In the genomic region with DNA sequence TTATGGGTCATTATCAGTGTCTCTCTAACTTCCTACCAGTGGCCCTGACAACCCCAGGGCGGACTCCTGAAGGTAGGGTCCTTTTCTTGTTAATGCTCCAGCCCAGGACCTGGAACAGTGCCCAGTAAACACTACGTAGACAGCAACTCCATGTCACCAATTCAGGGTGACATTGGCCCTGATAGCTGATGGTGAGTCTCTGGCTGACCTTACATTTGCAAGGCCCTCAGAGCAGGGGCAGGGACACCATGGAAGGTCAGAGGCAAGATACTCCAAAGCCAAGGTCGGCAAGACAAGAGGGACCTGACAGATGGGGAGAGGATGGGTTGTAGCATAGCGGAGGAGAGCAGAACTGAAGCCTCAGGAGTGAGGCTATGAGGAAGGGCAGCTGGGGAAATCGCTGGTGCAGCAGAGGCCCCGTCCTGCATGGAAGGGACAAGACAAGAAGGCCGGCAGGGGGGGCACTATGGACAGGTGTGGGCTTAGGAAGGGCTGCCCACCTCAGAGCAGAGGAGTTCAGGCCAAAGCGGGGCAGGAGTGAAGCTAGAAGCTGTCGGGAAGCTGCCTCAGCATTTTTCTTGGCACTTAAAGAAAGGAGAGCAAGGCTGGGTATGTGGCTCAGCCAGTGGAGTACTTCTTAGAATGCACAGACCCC, we compare ENCODE assay signal across 32 mouse cellular contexts. TPM values are rescaled to one million over a fixed set of nuclear protein-coding genes. Genes with fewer than 3 reads are reported as not detected.
DNase-seq lines count a peak whose midpoint lies in the region; ATAC-seq and TF ChIP-seq lines count a peak whose summit lies in the region.
"Had no signal": no experiment of that assay in that cellular context is flagged by ENCODE, and none has a peak within 500 bp of the region (broad histone marks: within the 10 kb centered on the region; RNA-seq: fewer than 3 reads in every experiment).

No protein-coding gene starts in this region.

- H3K36me3 ChIP-seq in heart, embryonic 12.5 days: peaks cover 3% of the 10 kb centered on the region; the same call in 1 of the 2 replicates
- no peaks in the 10 kb centered on the region for H3K36me3 ChIP-seq in heart, adult 2 months (ENCODE audit: control insufficient read depth, insufficient read depth, low read length)
- H3K36me3 ChIP-seq in intestine, embryonic 16.5 days (ENCODE audit: control insufficient read depth, insufficient read depth, low read length): no peaks in the 10 kb centered on the region
- no peaks in the 10 kb centered on the region for H3K36me3 ChIP-seq in intestine, postnatal 0 days (ENCODE audit: control insufficient read depth, insufficient read depth)
- no peaks in the 10 kb centered on the region for H3K36me3 ChIP-seq in heart, postnatal 0 days (replicated peaks; ENCODE audit: control insufficient read depth, insufficient read depth, low read length)
- H3K36me3 ChIP-seq: liver, embryonic 12.5 days had no signal

- H3K27me3 ChIP-seq in heart, embryonic 12.5 days (replicated peaks): no peaks in the 10 kb centered on the region
- H3K27me3 ChIP-seq in heart, adult 2 months (ENCODE audit: control insufficient read depth, insufficient read depth, low read length): no peaks in the 10 kb centered on the region
- H3K27me3 ChIP-seq in intestine, embryonic 16.5 days (replicated peaks; ENCODE audit: control insufficient read depth, insufficient read depth, low read length): no peaks in the 10 kb centered on the region
- H3K27me3 ChIP-seq in intestine, postnatal 0 days (replicated peaks; ENCODE audit: control insufficient read depth, insufficient read depth, low read length): no peaks in the 10 kb centered on the region
- H3K27me3 ChIP-seq in heart, postnatal 0 days (ENCODE audit: control insufficient read depth, insufficient read depth, low read length): no peaks in the 10 kb centered on the region
- H3K27me3 ChIP-seq: embryonic facial prominence, embryonic 13.5 days; forebrain, embryonic 12.5 days; limb, embryonic 13.5 days; liver, embryonic 12.5 days; neural tube, embryonic 13.5 days had no signal

- peak overlapping the region; percentile 66 for H3K27ac ChIP-seq in heart, embryonic 12.5 days (ENCODE audit: poor library complexity, severe bottlenecking)
- no peak overlapping the region for H3K27ac ChIP-seq in heart, adult 2 months
- H3K27ac ChIP-seq in intestine, embryonic 16.5 days (ENCODE audit: low read length): no peak overlapping the region
- H3K27ac ChIP-seq in intestine, postnatal 0 days (ENCODE audit: low read depth, low read length): no peak overlapping the region
- peak overlapping the region; percentile 49; the same call in 1 of the 2 replicates for H3K27ac ChIP-seq in heart, postnatal 0 days (ENCODE audit: low read depth)
- H3K27ac ChIP-seq: embryonic facial prominence, embryonic 13.5 days; forebrain, embryonic 12.5 days; hindbrain, embryonic 14.5 days; layer of hippocampus, adult 2 months; limb, embryonic 13.5 days; liver, embryonic 12.5 days; midbrain, embryonic 10.5 days; neural tube, embryonic 13.5 days had no signal

- TF ChIP-seq POLR2A in heart, adult 2 months (IDR thresholded peaks at IDR 0.05; ENCODE audit: insufficient read depth, low read depth, low read length): no peak

- H3K4me2 ChIP-seq in heart, embryonic 12.5 days: no peak overlapping the region
- H3K4me2 ChIP-seq in intestine, embryonic 16.5 days (ENCODE audit: low read depth, low read length): no peak overlapping the region
- no peak overlapping the region for H3K4me2 ChIP-seq in intestine, postnatal 0 days (replicated peaks; ENCODE audit: low read depth)
- no peak overlapping the region for H3K4me2 ChIP-seq in heart, postnatal 0 days (ENCODE audit: low read depth, low read length)
- H3K4me2 ChIP-seq: embryonic facial prominence, embryonic 13.5 days; forebrain, embryonic 12.5 days; hindbrain, embryonic 14.5 days; limb, embryonic 13.5 days; liver, embryonic 12.5 days; neural tube, embryonic 13.5 days had no signal

- no peaks in the 10 kb centered on the region for H3K79me2 ChIP-seq in heart, adult 2 months (replicated peaks; ENCODE audit: control insufficient read depth, insufficient read depth, low read length)

- H3K9me3 ChIP-seq in heart, embryonic 12.5 days (replicated peaks): no peaks in the 10 kb centered on the region
- H3K9me3 ChIP-seq in intestine, embryonic 16.5 days (ENCODE audit: control insufficient read depth, low read length): no peaks in the 10 kb centered on the region
- H3K9me3 ChIP-seq in intestine, postnatal 0 days (ENCODE audit: control insufficient read depth): no peaks in the 10 kb centered on the region
- H3K9me3 ChIP-seq in heart, postnatal 0 days (replicated peaks; ENCODE audit: control insufficient read depth, low read length): no peaks in the 10 kb centered on the region
- H3K9me3 ChIP-seq: embryonic facial prominence, embryonic 13.5 days; forebrain, embryonic 12.5 days; limb, embryonic 13.5 days; liver, embryonic 12.5 days; midbrain, embryonic 10.5 days; neural tube, embryonic 13.5 days had no signal

- intact Hi-C loops in heart, adult 2 months (cut with DNase I): no loop called here

- peak; percentile 75 for DNase-seq in adrenal gland, adult 2 months
- DNase-seq in adrenal gland, adult 18-20 months (ENCODE audit: low spot score in 2 of 2): no peak
- DNase-seq in heart, adult 2 months: no peak
- peak; percentile 51 for DNase-seq in heart, postnatal 0 days (ENCODE audit: low spot score)
- no peak for DNase-seq in thymus, postnatal 0 days (ENCODE audit: low spot score)
- DNase-seq: cerebellum, adult 2 months; kidney, adult 9 months; kidney, postnatal 14 days; lung, adult 18-20 months; lung, postnatal 10 days; retina, postnatal 1 day; right cerebral cortex, postnatal 25 days; spleen, adult 18-20 months; thymus, postnatal 4 days had no signal

- 51% methylated on average over 9 of the region's 9 CpGs for WGBS in heart, embryonic 12.5 days
- WGBS in heart, adult 2 months: 76% methylated on average over 9 of the region's 9 CpGs
- WGBS in intestine, embryonic 16.5 days: 74% methylated on average over 9 of the region's 9 CpGs
- WGBS in intestine, postnatal 0 days: 73% methylated on average over 9 of the region's 9 CpGs
- WGBS in heart, postnatal 0 days: 52% methylated on average over 9 of the region's 9 CpGs

- no peak overlapping the region for H3K9ac ChIP-seq in heart, embryonic 12.5 days
- no peak overlapping the region for H3K9ac ChIP-seq in heart, adult 2 months (ENCODE audit: low read depth, low read length)
- 0 out of 2 replicates have a peak overlapping the region, but pooled peaks have one; percentile 12 for H3K9ac ChIP-seq in intestine, embryonic 16.5 days (ENCODE audit: low read depth, low read length)
- H3K9ac ChIP-seq in intestine, postnatal 0 days (ENCODE audit: low read depth, low read length): no peak overlapping the region
- H3K9ac ChIP-seq in heart, postnatal 0 days (replicated peaks; ENCODE audit: low read depth, low read length): no peak overlapping the region
- H3K9ac ChIP-seq: embryonic facial prominence, embryonic 13.5 days; forebrain, embryonic 12.5 days; hindbrain, embryonic 14.5 days; limb, embryonic 13.5 days; liver, embryonic 12.5 days; neural tube, embryonic 13.5 days had no signal

- no peak for TF ChIP-seq CTCF in heart, adult 2 months (IDR thresholded peaks at IDR 0.05)
- TF ChIP-seq CTCF in intestine, postnatal 0 days (IDR thresholded peaks at IDR 0.05; ENCODE audit: low read depth): no peak
- TF ChIP-seq CTCF in heart, postnatal 0 days (IDR thresholded peaks at IDR 0.05; ENCODE audit: low read depth): no peak

- peaks cover 48% of the 10 kb centered on the region for H3K4me1 ChIP-seq in heart, embryonic 12.5 days (replicated peaks)
- H3K4me1 ChIP-seq in heart, adult 2 months (ENCODE audit: control insufficient read depth, insufficient read depth, low read length): peaks cover 3% of the 10 kb centered on the region; the same call in 1 of the 2 replicates
- H3K4me1 ChIP-seq in intestine, embryonic 16.5 days (ENCODE audit: control insufficient read depth, insufficient read depth, low read length): peaks cover 22% of the 10 kb centered on the region
- peaks cover 8% of the 10 kb centered on the region; the same call in 1 of the 2 replicates for H3K4me1 ChIP-seq in intestine, postnatal 0 days (replicated peaks; ENCODE audit: control insufficient read depth, insufficient read depth, low read length)
- H3K4me1 ChIP-seq in heart, postnatal 0 days (ENCODE audit: control insufficient read depth, insufficient read depth): peaks cover 7% of the 10 kb centered on the region; the same call in 1 of the 2 replicates

- no peak for ATAC-seq in heart, embryonic 12.5 days (ENCODE audit: insufficient number of reproducible peaks, low FRiP score)
- no peak for ATAC-seq in intestine, embryonic 16.5 days
- no peak for ATAC-seq in intestine, postnatal 0 days
- 0 out of 2 replicates have a peak, but pooled peaks have one; percentile 15 for ATAC-seq in heart, postnatal 0 days (ENCODE audit: insufficient read depth, low read depth)
- ATAC-seq: inflammation-experienced regulatory T-cells, adult 6 months; liver, embryonic 12.5 days; midbrain, embryonic 16.5 days had no signal

- TF ChIP-seq EP300 in heart, adult 2 months (IDR thresholded peaks at IDR 0.05; ENCODE audit: insufficient read depth, low read depth, low read length): no peak
- TF ChIP-seq EP300 in heart, postnatal 0 days (IDR thresholded peaks at IDR 0.05; ENCODE audit: low read depth): no peak

- H3K4me3 ChIP-seq in heart, embryonic 12.5 days: no peak overlapping the region
- no peak overlapping the region for H3K4me3 ChIP-seq in heart, adult 2 months
- no peak overlapping the region for H3K4me3 ChIP-seq in intestine, embryonic 16.5 days (ENCODE audit: low read length)
- no peak overlapping the region for H3K4me3 ChIP-seq in intestine, postnatal 0 days (ENCODE audit: low read depth, low read length)
- no peak overlapping the region for H3K4me3 ChIP-seq in heart, postnatal 0 days (ENCODE audit: low read depth, low read length)
- H3K4me3 ChIP-seq: embryonic facial prominence, embryonic 13.5 days; erythroblast, embryonic 14.5 days; forebrain, embryonic 12.5 days; layer of hippocampus, adult 2 months; limb, embryonic 13.5 days; liver, embryonic 12.5 days; midbrain, embryonic 10.5 days; myocyte; neural tube, embryonic 13.5 days had no signal

RNA-seq across cellular contexts. Expression of gene Bcl7c, which starts 19.0 kb away (rescaled TPM):
- 10 to 100 TPM; 70.9 to 86.0 TPM for total RNA-seq in adrenal gland, adult 2 months (2021)
- 70.5 and 78.0 TPM in 2 replicates for polyA plus RNA-seq in adrenal gland, adult 2 months (2012; rRNA removed)
- 10 to 100 TPM; 53.4 to 88.2 TPM for total RNA-seq in adrenal gland, adult 18-20 months (2021)
- polyA plus RNA-seq in heart, embryonic 12.5 days (2016; fragmentation: Nextera tagmentation; extraction: Ambion mirVana): 43.3 and 49.5 TPM in 2 replicates
- total RNA-seq in heart, adult 2 months (2021): 10 to 100 TPM; 34.1 to 34.5 TPM
- 13.5 and 13.6 TPM in 2 replicates for polyA plus RNA-seq in heart, adult 2 months (2012; rRNA removed)
- 24.9 and 34.5 TPM in 2 replicates for polyA plus RNA-seq in intestine, embryonic 16.5 days (2015; fragmentation: Nextera tagmentation; extraction: Ambion mirVana)
- polyA plus RNA-seq in intestine, postnatal 0 days (2015; fragmentation: Nextera tagmentation; extraction: Ambion mirVana): 26.6 and 27.7 TPM in 2 replicates
- total RNA-seq in heart, postnatal 0 days (2014; rRNA removed; ENCODE audit: low replicate concordance): 19.3 and 32.4 TPM in 2 replicates
- 25.6 and 27.6 TPM in 2 replicates for polyA plus RNA-seq in heart, postnatal 0 days (2015; fragmentation: Nextera tagmentation; extraction: Ambion mirVana)
- 98.1 and 112 TPM in 2 replicates for polyA plus RNA-seq in thymus, postnatal 0 days (2015; fragmentation: Nextera tagmentation; extraction: Ambion mirVana)

RNA-seq across cellular contexts. Expression of gene Ctf1, which starts 22.8 kb away (rescaled TPM):
- total RNA-seq in adrenal gland, adult 2 months (2021): 1 to 10 TPM; 3.3 to 3.7 TPM
- 18.9 and 22.1 TPM in 2 replicates for polyA plus RNA-seq in adrenal gland, adult 2 months (2012; rRNA removed)
- total RNA-seq in adrenal gland, adult 18-20 months (2021): 1 to 10 TPM; 3.3 to 4.8 TPM
- 4.3 and 5.1 TPM in 2 replicates for polyA plus RNA-seq in heart, embryonic 12.5 days (2016; fragmentation: Nextera tagmentation; extraction: Ambion mirVana)
- total RNA-seq in heart, adult 2 months (2021): 1 to 10 TPM; 6.6 to 8.7 TPM
- 15.3 and 24.5 TPM in 2 replicates for polyA plus RNA-seq in heart, adult 2 months (2012; rRNA removed)
- 5.2 and 6.5 TPM in 2 replicates for polyA plus RNA-seq in intestine, embryonic 16.5 days (2015; fragmentation: Nextera tagmentation; extraction: Ambion mirVana)
- 4.1 TPM in 2 replicates for polyA plus RNA-seq in intestine, postnatal 0 days (2015; fragmentation: Nextera tagmentation; extraction: Ambion mirVana)
- 9.3 and 11.1 TPM in 2 replicates for total RNA-seq in heart, postnatal 0 days (2014; rRNA removed; ENCODE audit: low replicate concordance)
- 2.6 and 3.1 TPM in 2 replicates for polyA plus RNA-seq in heart, postnatal 0 days (2015; fragmentation: Nextera tagmentation; extraction: Ambion mirVana)
- 13.1 and 13.5 TPM in 2 replicates for polyA plus RNA-seq in thymus, postnatal 0 days (2015; fragmentation: Nextera tagmentation; extraction: Ambion mirVana)
- polyA plus RNA-seq: inflammation-experienced regulatory T-cells, adult 6 months had no signal

RNA-seq across cellular contexts. Expression of gene Ctf2, which starts 42.2 kb away (rescaled TPM):
- total RNA-seq in adrenal gland, adult 2 months (2021): not detected
- not detected in 2 replicates for polyA plus RNA-seq in adrenal gland, adult 2 months (2012; rRNA removed)
- total RNA-seq in adrenal gland, adult 18-20 months (2021): not detected
- 0.10 TPM in 1 of 2 replicates, not detected in the other for polyA plus RNA-seq in heart, embryonic 12.5 days (2016; fragmentation: Nextera tagmentation; extraction: Ambion mirVana)
- total RNA-seq in heart, adult 2 months (2021): not detected
- polyA plus RNA-seq in heart, adult 2 months (2012; rRNA removed): not detected in 2 replicates
- polyA plus RNA-seq in intestine, embryonic 16.5 days (2015; fragmentation: Nextera tagmentation; extraction: Ambion mirVana): 0.07 and 0.12 TPM in 2 replicates
- not detected in 2 replicates for polyA plus RNA-seq in intestine, postnatal 0 days (2015; fragmentation: Nextera tagmentation; extraction: Ambion mirVana)
- not detected in 2 replicates for total RNA-seq in heart, postnatal 0 days (2014; rRNA removed; ENCODE audit: low replicate concordance)
- polyA plus RNA-seq in heart, postnatal 0 days (2015; fragmentation: Nextera tagmentation; extraction: Ambion mirVana): not detected in 2 replicates
- polyA plus RNA-seq in thymus, postnatal 0 days (2015; fragmentation: Nextera tagmentation; extraction: Ambion mirVana): 0.06 TPM in 1 of 2 replicates, not detected in the other
- total RNA-seq: gastrocnemius, postnatal 4 days; layer of hippocampus, adult 2 months; layer of hippocampus, postnatal 25 days; left cerebral cortex, postnatal 14 days had no signal
- polyA plus RNA-seq: cerebellum, adult 2 months; inflammation-experienced regulatory T-cells, adult 6 months; neural tube, embryonic 13.5 days had no signal

RNA-seq across cellular contexts. Expression of gene Fbxl19, which starts 54.6 kb away (rescaled TPM):
- total RNA-seq in adrenal gland, adult 2 months (2021): 10 to 100 TPM in 1 of 2 experiments, 1 to 10 TPM in 1; 9.5 to 11.6 TPM
- 34.5 and 42.6 TPM in 2 replicates for polyA plus RNA-seq in adrenal gland, adult 2 months (2012; rRNA removed)
- total RNA-seq in adrenal gland, adult 18-20 months (2021): 10 to 100 TPM; 10.7 to 14.4 TPM
- 3.4 and 3.7 TPM in 2 replicates for polyA plus RNA-seq in heart, embryonic 12.5 days (2016; fragmentation: Nextera tagmentation; extraction: Ambion mirVana)
- 1 to 10 TPM; 3.3 to 3.4 TPM for total RNA-seq in heart, adult 2 months (2021)
- 4.1 and 4.8 TPM in 2 replicates for polyA plus RNA-seq in heart, adult 2 months (2012; rRNA removed)
- polyA plus RNA-seq in intestine, embryonic 16.5 days (2015; fragmentation: Nextera tagmentation; extraction: Ambion mirVana): 1.9 and 2.4 TPM in 2 replicates
- 2.1 and 2.2 TPM in 2 replicates for polyA plus RNA-seq in intestine, postnatal 0 days (2015; fragmentation: Nextera tagmentation; extraction: Ambion mirVana)
- total RNA-seq in heart, postnatal 0 days (2014; rRNA removed; ENCODE audit: low replicate concordance): 8.9 and 21.6 TPM in 2 replicates
- polyA plus RNA-seq in heart, postnatal 0 days (2015; fragmentation: Nextera tagmentation; extraction: Ambion mirVana): 0.42 and 0.56 TPM in 2 replicates
- polyA plus RNA-seq in thymus, postnatal 0 days (2015; fragmentation: Nextera tagmentation; extraction: Ambion mirVana): 1.6 and 1.7 TPM in 2 replicates

Comparison
In these comparisons a context has a peak if more than half of its experiments do, and no peak if none do; other contexts are left out.
1. DNase-seq: peak in adrenal gland, adult 2 months (single experiment) and heart, postnatal 0 days (single experiment); none in adrenal gland, adult 18-20 months (0 of 2), heart, adult 2 months (0 of 2) and thymus, postnatal 0 days (single experiment).
2. H3K27ac ChIP-seq: peak in heart, embryonic 12.5 days (single experiment) and heart, postnatal 0 days (single experiment); none in heart, adult 2 months (single experiment), intestine, embryonic 16.5 days (single experiment) and intestine, postnatal 0 days (single experiment).